Mouse (Mus musculus): ENCODE data around the gene Stau1. TPM values are rescaled to one million over a fixed set of nuclear protein-coding genes. Genes with fewer than 3 reads are reported as not detected.

Stau1 gene
- total and polyA plus RNA-seq, 3 experiments = 14.3 to 48.1 TPM; not detected in 1

DNA sequence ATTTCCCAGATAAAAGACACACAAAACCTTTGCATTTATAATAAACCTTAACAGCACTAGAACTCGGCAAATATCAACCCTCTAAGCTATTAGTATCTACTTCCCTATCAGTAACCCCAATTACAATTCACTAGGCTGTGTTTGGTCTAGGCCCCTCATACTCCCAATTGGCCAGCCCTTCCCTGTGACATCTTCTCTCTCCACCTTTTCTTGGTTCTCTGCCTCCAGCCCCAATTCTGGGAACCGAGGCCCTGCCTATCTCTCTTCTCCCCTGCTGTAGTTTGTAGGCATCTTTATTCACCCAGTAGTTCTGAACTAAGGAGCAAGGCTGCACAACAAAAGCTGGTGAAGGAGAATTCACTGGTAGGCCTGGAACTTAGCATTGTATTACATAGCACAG, 72.1 kb downstream of the Stau1 start:
- Histone ChIP-seq H3K4me3 (ENCODE audit: control insufficient read depth in 1 of 2, insufficient read depth in 1 of 2, low read depth in 2 of 2, low read length in 2 of 2) (no peak overlapping the region), H3K36me3 (ENCODE audit: control insufficient read depth in 1 of 2, insufficient read depth in 2 of 2, low read length in 2 of 2) (peaks cover 0 to 47% of the 10 kb centered on the region in 2 experiments; a peak in 2 of 4 replicates), H3K9ac (ENCODE audit: control insufficient read depth, low read depth, low read length, poor library complexity, severe bottlenecking) (no peak overlapping the region), H3K4me1 (ENCODE audit: control insufficient read depth in 1 of 2, insufficient read depth in 2 of 2, low read length in 2 of 2) (no peaks in the 10 kb centered on the region), H3K27me3 (ENCODE audit: control insufficient read depth in 1 of 2, insufficient read depth in 2 of 2, low read length in 2 of 2) (no peaks in the 10 kb centered on the region), H3K9me3 (replicated peaks; ENCODE audit: insufficient read depth, low read length) (no peaks in the 10 kb centered on the region), H3K79me2 (ENCODE audit: control insufficient read depth, insufficient read depth, low read length, poor library complexity) (no peaks in the 10 kb centered on the region), H3K27ac (ENCODE audit: control insufficient read depth, low read depth, low read length) (no peak overlapping the region)
- TF ChIP-seq SMC3 (IDR thresholded peaks at IDR 0.05; ENCODE audit: low read depth, low read length) = no peak
- no peak for TF ChIP-seq GATA1 (IDR thresholded peaks at IDR 0.05; ENCODE audit: low read depth, low read length)
- no peak for DNase-seq (ENCODE audit: low read depth, low spot score)

GRCm38 (mm10) chr2:166910536-166910935, 85.6 kb downstream of the Stau1 start:
- Histone ChIP-seq H3K27me3 (ENCODE audit: control insufficient read depth in 1 of 2, insufficient read depth in 2 of 2, low read length in 2 of 2) (no peaks in the 10 kb centered on the region), H3K36me3 (ENCODE audit: control insufficient read depth in 1 of 2, insufficient read depth in 2 of 2, low read length in 2 of 2) (peaks cover 10 to 12% of the 10 kb centered on the region in 2 experiments), H3K9me3 (replicated peaks; ENCODE audit: insufficient read depth, low read length) (no peaks in the 10 kb centered on the region), H3K27ac (ENCODE audit: control insufficient read depth, low read depth, low read length) (no peak overlapping the region), H3K9ac (ENCODE audit: control insufficient read depth, low read depth, low read length, poor library complexity, severe bottlenecking) (no peak overlapping the region), H3K79me2 (ENCODE audit: control insufficient read depth, insufficient read depth, low read length, poor library complexity) (peaks cover 81% of the 10 kb centered on the region), H3K4me3 (ENCODE audit: control insufficient read depth in 1 of 2, insufficient read depth in 1 of 2, low read depth in 2 of 2, low read length in 2 of 2) (no peak overlapping the region), H3K4me1 (ENCODE audit: control insufficient read depth in 1 of 2, insufficient read depth in 2 of 2, low read length in 2 of 2) (peaks cover 5 to 8% of the 10 kb centered on the region in 2 experiments; a peak in 3 of 4 replicates)
- no peak for DNase-seq (ENCODE audit: low read depth, low spot score)
- TF ChIP-seq POLR2AphosphoS5 (IDR thresholded peaks at IDR 0.05; ENCODE audit: borderline replicate concordance, low read depth, low read length) = no peak
- no peak for TF ChIP-seq E2F4 (IDR thresholded peaks at IDR 0.05; ENCODE audit: borderline replicate concordance, low read depth, low read length)
- no peak for TF ChIP-seq ZC3H11A (IDR thresholded peaks at IDR 0.05; ENCODE audit: low read depth, low read length)
- no peak for TF ChIP-seq MXI1 (IDR thresholded peaks at IDR 0.05; ENCODE audit: low read depth, low read length)
- no peak for TF ChIP-seq MAZ (IDR thresholded peaks at IDR 0.05; ENCODE audit: low read depth, low read length)
- TF ChIP-seq TAL1 (IDR thresholded peaks at IDR 0.05; ENCODE audit: low read length) = no peak
- no peak for TF ChIP-seq MEF2A (IDR thresholded peaks at IDR 0.05; ENCODE audit: extremely low read depth, insufficient replicate concordance, low read depth, low read length, poor library complexity, severe bottlenecking)
- TF ChIP-seq JUND (IDR thresholded peaks at IDR 0.05; ENCODE audit: low read depth, low read length) = no peak
- no peak for TF ChIP-seq POLR2A (IDR thresholded peaks at IDR 0.05; ENCODE audit: control insufficient read depth in 1 of 2, insufficient read depth in 1 of 2, low read depth in 1 of 2, low read length in 2 of 2, poor library complexity in 1 of 2)
- no peak for TF ChIP-seq UBTF (IDR thresholded peaks at IDR 0.05; ENCODE audit: borderline replicate concordance, insufficient read depth, low read depth, low read length)
- no peak for TF ChIP-seq ETS1 (IDR thresholded peaks at IDR 0.05; ENCODE audit: low read depth, low read length)
- TF ChIP-seq GABPA (IDR thresholded peaks at IDR 0.05; ENCODE audit: low read depth, low read length) = no peak
- TF ChIP-seq TCF12 (IDR thresholded peaks at IDR 0.05; ENCODE audit: low read depth, low read length) = no peak
- no peak for TF ChIP-seq EP300 (IDR thresholded peaks at IDR 0.05; ENCODE audit: low read depth in 1 of 2, low read length in 2 of 2)

Data from MEL (cell line).